Mouse (Mus musculus) forebrain, embryonic 10.5 days (tissue): ENCODE measurements at regions not wholly inside any gene's neighbourhood (a gene's known extent, or its start where the extent isn't known, plus 50 kb on each side); places are given as distances from the start of the nearest gene placed in this dataset.

Source experiments
- DNase-seq: peaks from one replicate; pipeline ENCODE4 v3.0.0-alpha.2; 2017; ENCODE audit warnings: low spot score; ENCODE audit errors: extremely low spot score
- H3K27ac ChIP-seq: fragments of 300-500 bp; sonication (generic); 2 replicates; pipeline ENCODE4 v1.5.1; 2016; ENCODE audit warnings: mild to moderate bottlenecking
- H3K27me3 ChIP-seq: fragments of 300-500 bp; sonication (generic); 2 replicates; pipeline ENCODE4 v1.6.1; 2016; ENCODE audit warnings: mild to moderate bottlenecking; ENCODE audit not compliant: poor library complexity, severe bottlenecking
- H3K36me3 ChIP-seq: fragments of 300-500 bp; sonication (generic); replicated peaks from 2 replicates; pipeline ENCODE4 v1.6.1; 2016; ENCODE audit warnings: mild to moderate bottlenecking, moderate library complexity
- H3K4me1 ChIP-seq: fragments of 300-500 bp; sonication (generic); 2 replicates; pipeline ENCODE4 v1.6.1; 2016
- H3K4me3 ChIP-seq: fragments of 300-500 bp; sonication (generic); 2 replicates; pipeline ENCODE4 v1.5.1; 2016; ENCODE audit warnings: mild to moderate bottlenecking, moderate library complexity
- H3K9me3 ChIP-seq: fragments of 300-500 bp; sonication (generic); 2 replicates; pipeline ENCODE4 v1.6.1; 2016; ENCODE audit warnings: mild to moderate bottlenecking, moderate library complexity
- WGBS: fragments of 180-500 bp; shearing (Covaris S2); methylation state at CpG from one replicate; pipeline ENCODE4 v1.1.7; 2016; 5-methylcytosine and 5-hydroxymethylcytosine counted together

- no peak overlapping the region for H3K4me3 ChIP-seq
- H3K9me3 ChIP-seq: no peaks in the 10 kb centered on the region
- no peaks in the 10 kb centered on the region for H3K36me3 ChIP-seq
- WGBS: 31% methylated on average over 3 of the region's 3 CpGs
- no peak overlapping the region for H3K27ac ChIP-seq
- DNase-seq: no peak
- H3K27me3 ChIP-seq: no peaks in the 10 kb centered on the region
- peaks cover 6% of the 10 kb centered on the region for H3K4me1 ChIP-seq
Measured at GRCm38 (mm10) chr13:114523116-114523515, 64.4 kb upstream of the Fst start.

GRCm38 (mm10) chr13:114526856-114527255 lies 68.1 kb upstream of the Fst start:
- Histone ChIP-seq H3K36me3 (no peaks in the 10 kb centered on the region), H3K9me3 (no peaks in the 10 kb centered on the region), H3K4me1 (peaks cover 19% of the 10 kb centered on the region), H3K27ac (no peak overlapping the region), H3K4me3 (no peak overlapping the region), H3K27me3 (no peaks in the 10 kb centered on the region; the same call in 1 of the 2 replicates)
- no peak for DNase-seq
- 43% methylated on average over 9 of the region's 9 CpGs for WGBS

GRCm38 (mm10) chr13:114530171-114530774 lies 71.5 kb upstream of the Fst start:
- H3K9me3 ChIP-seq: no peaks in the 10 kb centered on the region
- no peak overlapping the region for H3K4me3 ChIP-seq
- H3K36me3 ChIP-seq: no peaks in the 10 kb centered on the region
- no peak overlapping the region for H3K27ac ChIP-seq
- 90% methylated on average over 11 of the region's 11 CpGs for WGBS
- H3K4me1 ChIP-seq: peaks cover 28% of the 10 kb centered on the region
- no peaks in the 10 kb centered on the region; the same call in 1 of the 2 replicates for H3K27me3 ChIP-seq
- DNase-seq: no peak

GRCm38 (mm10) chr13:114531780-114532179 lies 73.0 kb upstream of the Fst start:
- H3K36me3 ChIP-seq: no peaks in the 10 kb centered on the region
- H3K27me3 ChIP-seq: no peaks in the 10 kb centered on the region; the same call in 1 of the 2 replicates
- peaks cover 27% of the 10 kb centered on the region for H3K4me1 ChIP-seq
- no peak overlapping the region for H3K4me3 ChIP-seq
- H3K9me3 ChIP-seq: no peaks in the 10 kb centered on the region
- 64% methylated on average over 5 of the region's 5 CpGs for WGBS
- no peak for DNase-seq
- peak overlapping the region; percentile 15; the same call in 1 of the 2 replicates for H3K27ac ChIP-seq

- DNase-seq: no peak
- no peaks in the 10 kb centered on the region; the same call in 1 of the 2 replicates for H3K27me3 ChIP-seq
- WGBS: 68% methylated on average over 8 of the region's 8 CpGs
- peaks cover 22% of the 10 kb centered on the region for H3K4me1 ChIP-seq
- H3K4me3 ChIP-seq: no peak overlapping the region
- H3K36me3 ChIP-seq: no peaks in the 10 kb centered on the region
- H3K27ac ChIP-seq: peak overlapping the region; percentile 48; the same call in 1 of the 2 replicates
- no peaks in the 10 kb centered on the region for H3K9me3 ChIP-seq
Measured at GRCm38 (mm10) chr13:114532393-114533097, 73.8 kb upstream of the Fst start.

- Histone ChIP-seq H3K9me3 (no peaks in the 10 kb centered on the region), H3K4me3 (no peak overlapping the region), H3K27ac (no peak overlapping the region), H3K27me3 (no peaks in the 10 kb centered on the region), H3K36me3 (no peaks in the 10 kb centered on the region), H3K4me1 (peaks cover 22% of the 10 kb centered on the region)
- no peak for DNase-seq
- 73% methylated on average over 3 of the region's 3 CpGs for WGBS
Measured at GRCm38 (mm10) chr13:114534591-114534990, 75.8 kb upstream of the Fst start.

GRCm38 (mm10) chr13:114535721-114536120 lies 77.0 kb upstream of the Fst start:
- no peaks in the 10 kb centered on the region for H3K36me3 ChIP-seq
- WGBS: 92% methylated on average over 1 of the region's 1 CpGs
- no peak overlapping the region for H3K27ac ChIP-seq
- no peak overlapping the region for H3K4me3 ChIP-seq
- H3K4me1 ChIP-seq: peaks cover 18% of the 10 kb centered on the region
- H3K27me3 ChIP-seq: no peaks in the 10 kb centered on the region
- no peaks in the 10 kb centered on the region for H3K9me3 ChIP-seq
- DNase-seq: no peak

- no peak overlapping the region for H3K4me3 ChIP-seq
- H3K27me3 ChIP-seq: no peaks in the 10 kb centered on the region
- no peak for DNase-seq
- no peaks in the 10 kb centered on the region for H3K9me3 ChIP-seq
- H3K36me3 ChIP-seq: no peaks in the 10 kb centered on the region
- WGBS: 81% methylated on average over 3 of the region's 3 CpGs
- H3K27ac ChIP-seq: no peak overlapping the region
- no peaks in the 10 kb centered on the region for H3K4me1 ChIP-seq
Measured at GRCm38 (mm10) chr13:114571731-114572130, 113.0 kb upstream of the Fst start.

GRCm38 (mm10) chr13:114584566-114584965 lies 125.8 kb upstream of the Fst start:
- Histone ChIP-seq H3K27me3 (no peaks in the 10 kb centered on the region), H3K4me1 (no peaks in the 10 kb centered on the region), H3K36me3 (no peaks in the 10 kb centered on the region), H3K27ac (no peak overlapping the region), H3K9me3 (no peaks in the 10 kb centered on the region), H3K4me3 (no peak overlapping the region)
- 84% methylated on average over 7 of the region's 7 CpGs for WGBS
- DNase-seq: no peak

GRCm38 (mm10) chr13:114587621-114588020 lies 128.9 kb upstream of the Fst start:
- Histone ChIP-seq H3K4me3 (no peak overlapping the region), H3K36me3 (no peaks in the 10 kb centered on the region), H3K4me1 (no peaks in the 10 kb centered on the region), H3K27ac (no peak overlapping the region), H3K27me3 (no peaks in the 10 kb centered on the region), H3K9me3 (no peaks in the 10 kb centered on the region)
- 96% methylated on average over 2 of the region's 2 CpGs for WGBS
- no peak for DNase-seq

- Histone ChIP-seq H3K27ac (no peak overlapping the region), H3K36me3 (no peaks in the 10 kb centered on the region), H3K4me1 (no peaks in the 10 kb centered on the region), H3K9me3 (no peaks in the 10 kb centered on the region), H3K4me3 (no peak overlapping the region), H3K27me3 (no peaks in the 10 kb centered on the region)
- no peak for DNase-seq
- 89% methylated on average over 13 of the region's 13 CpGs for WGBS
Measured at GRCm38 (mm10) chr13:114603341-114603740, 144.6 kb upstream of the Fst start.

GRCm38 (mm10) chr13:114604037-114604694 lies 145.4 kb upstream of the Fst start:
- Histone ChIP-seq H3K9me3 (no peaks in the 10 kb centered on the region), H3K36me3 (no peaks in the 10 kb centered on the region), H3K27me3 (no peaks in the 10 kb centered on the region), H3K27ac (no peak overlapping the region), H3K4me1 (no peaks in the 10 kb centered on the region), H3K4me3 (no peak overlapping the region)
- 90% methylated on average over 11 of the region's 11 CpGs for WGBS
- DNase-seq: no peak

- Histone ChIP-seq H3K27me3 (no peaks in the 10 kb centered on the region), H3K27ac (no peak overlapping the region), H3K9me3 (no peaks in the 10 kb centered on the region), H3K4me1 (no peaks in the 10 kb centered on the region), H3K4me3 (no peak overlapping the region), H3K36me3 (no peaks in the 10 kb centered on the region)
- DNase-seq: no peak
- WGBS: 98% methylated on average over 1 of the region's 1 CpGs
Measured at GRCm38 (mm10) chr13:114613909-114614308, 155.2 kb upstream of the Fst start.
